Mouse (Mus musculus) cerebellum, adult (tissue): ENCODE measurements at regions not wholly inside any gene's neighbourhood (a gene's known extent, or its start where the extent isn't known, plus 50 kb on each side); places are given as distances from the start of the nearest gene placed in this dataset.

Source experiments
- ATAC-seq: cut with Nextera tagmentation; 2 replicates; pipeline ENCODE4 v1.9.2; 2017; ENCODE audit warnings: mild to moderate bottlenecking, moderate library complexity, mixed read lengths; ENCODE audit not compliant: insufficient number of reproducible peaks, low FRiP score, low TSS enrichment

- ATAC-seq, result no peak
Measured at GRCm38 (mm10) chr17:84880946-84881345, 75.6 kb upstream of the Ppm1b start.

DNA sequence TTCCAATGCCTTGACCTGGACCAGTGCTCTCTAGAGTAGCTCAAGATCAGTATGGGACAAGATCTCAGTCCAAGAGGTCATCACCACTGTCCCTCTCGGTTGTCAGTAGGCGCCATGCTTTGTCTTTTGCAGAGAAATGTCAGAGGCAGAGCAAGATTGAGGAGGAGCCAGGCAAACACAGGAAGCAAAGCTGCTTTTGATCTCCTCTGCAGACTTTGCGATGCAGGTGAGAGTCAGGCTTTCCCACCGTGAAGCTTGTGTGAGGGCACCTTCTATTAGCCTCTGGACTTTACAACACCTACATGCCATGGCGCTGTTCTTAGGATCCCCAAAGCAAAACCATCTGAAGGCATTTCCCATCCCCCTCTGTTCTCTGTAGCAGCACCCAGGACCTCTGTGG lies 68.0 kb upstream of the Ppm1b start:
- ATAC-seq, result no peak

DNA sequence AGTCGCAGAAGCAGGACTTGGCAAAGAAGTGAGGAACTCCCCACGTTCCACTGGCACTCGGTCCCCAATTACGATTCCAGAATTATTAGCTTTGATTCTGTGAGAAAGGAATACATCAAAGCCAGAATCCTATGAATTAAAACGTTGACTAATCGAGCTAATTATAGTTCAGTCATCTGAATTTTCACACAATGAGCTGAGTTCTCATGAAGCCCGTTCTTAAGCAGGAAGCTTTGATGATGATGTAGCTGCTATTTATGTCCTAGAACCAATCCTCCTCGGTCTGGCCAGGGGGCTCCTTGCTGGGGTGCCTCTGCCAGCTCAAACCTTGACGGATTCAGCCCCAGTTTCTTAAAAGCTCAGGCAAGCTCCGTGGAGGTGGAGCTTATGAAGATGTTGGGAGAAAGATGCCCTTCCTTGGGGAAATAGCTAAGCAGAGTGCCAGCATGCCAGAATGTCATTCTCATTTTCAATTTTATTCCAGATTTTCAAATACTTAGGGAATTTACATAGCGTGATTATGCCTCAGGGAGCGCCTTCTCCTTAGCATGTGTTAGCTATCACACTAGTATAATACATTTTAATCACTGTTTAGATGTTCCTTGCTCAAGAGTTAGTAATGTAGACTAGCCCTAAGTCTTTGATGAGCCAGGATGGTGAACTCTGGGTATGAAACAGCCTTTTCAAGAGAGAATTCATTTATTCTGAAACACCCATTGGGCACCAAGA lies 65.5 kb upstream of the Ppm1b start:
- no peak for ATAC-seq

DNA sequence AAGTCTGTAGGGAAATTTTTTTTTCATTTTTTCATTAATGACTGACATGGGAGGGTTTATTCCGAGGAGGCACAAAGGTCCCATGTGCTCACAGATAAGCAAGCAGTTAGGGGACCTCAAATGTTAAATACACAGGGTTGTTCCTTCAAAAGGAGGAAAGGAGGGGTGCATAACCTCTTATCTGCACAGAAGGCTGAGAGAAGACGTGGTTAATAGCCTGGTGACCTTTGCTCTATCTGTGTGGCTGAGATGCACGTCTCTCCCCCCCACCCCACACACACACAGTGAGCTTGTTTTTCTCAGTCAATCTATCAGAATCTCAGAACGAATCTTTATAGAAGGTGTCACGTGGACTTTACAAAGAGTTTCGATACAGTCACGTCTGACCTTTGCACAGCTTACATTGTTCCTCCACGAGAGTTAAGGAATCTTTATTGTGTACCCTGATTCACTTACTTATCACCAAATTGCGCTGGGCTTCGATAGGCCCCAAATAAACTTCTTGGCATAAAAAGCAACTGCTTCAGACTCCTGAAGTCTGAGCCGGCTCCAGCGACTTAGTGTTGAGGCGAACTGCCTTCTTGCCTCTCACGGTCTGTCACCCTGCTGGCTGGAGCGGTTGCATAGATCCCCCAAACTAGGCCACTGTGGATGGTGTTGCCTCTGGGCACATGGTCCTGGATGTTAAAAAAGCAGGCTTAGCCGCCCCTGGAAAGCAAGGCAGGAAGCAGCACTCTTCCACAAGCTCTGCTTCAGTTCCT lies 63.1 kb upstream of the Ppm1b start:
- no peak for ATAC-seq

- ATAC-seq, result no peak
Measured at GRCm38 (mm10) chr17:84895526-84895925, 61.0 kb upstream of the Ppm1b start.

DNA sequence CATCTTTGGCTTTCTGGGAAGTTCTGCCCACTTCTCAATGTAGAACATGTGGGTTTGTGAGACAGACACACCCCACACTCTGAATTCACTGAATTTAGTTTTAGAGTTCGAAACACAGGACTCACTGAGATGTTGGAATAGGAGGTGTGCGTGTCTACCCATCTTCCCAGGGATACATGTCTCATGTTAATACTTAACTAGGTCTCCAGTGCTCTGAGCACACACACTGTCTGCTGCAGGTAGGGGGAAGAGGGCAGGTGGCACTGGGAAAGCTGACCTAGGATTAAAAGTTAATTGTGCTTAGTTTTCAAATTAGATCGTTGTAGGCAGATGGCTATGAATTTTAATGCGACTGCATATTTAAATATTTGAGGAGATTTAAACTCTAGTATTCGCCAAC lies 60.0 kb upstream of the Ppm1b start:
- no peak for ATAC-seq

- ATAC-seq, result no peak
Measured at GRCm38 (mm10) chr17:84898407-84898806, 58.1 kb upstream of the Ppm1b start.

DNA sequence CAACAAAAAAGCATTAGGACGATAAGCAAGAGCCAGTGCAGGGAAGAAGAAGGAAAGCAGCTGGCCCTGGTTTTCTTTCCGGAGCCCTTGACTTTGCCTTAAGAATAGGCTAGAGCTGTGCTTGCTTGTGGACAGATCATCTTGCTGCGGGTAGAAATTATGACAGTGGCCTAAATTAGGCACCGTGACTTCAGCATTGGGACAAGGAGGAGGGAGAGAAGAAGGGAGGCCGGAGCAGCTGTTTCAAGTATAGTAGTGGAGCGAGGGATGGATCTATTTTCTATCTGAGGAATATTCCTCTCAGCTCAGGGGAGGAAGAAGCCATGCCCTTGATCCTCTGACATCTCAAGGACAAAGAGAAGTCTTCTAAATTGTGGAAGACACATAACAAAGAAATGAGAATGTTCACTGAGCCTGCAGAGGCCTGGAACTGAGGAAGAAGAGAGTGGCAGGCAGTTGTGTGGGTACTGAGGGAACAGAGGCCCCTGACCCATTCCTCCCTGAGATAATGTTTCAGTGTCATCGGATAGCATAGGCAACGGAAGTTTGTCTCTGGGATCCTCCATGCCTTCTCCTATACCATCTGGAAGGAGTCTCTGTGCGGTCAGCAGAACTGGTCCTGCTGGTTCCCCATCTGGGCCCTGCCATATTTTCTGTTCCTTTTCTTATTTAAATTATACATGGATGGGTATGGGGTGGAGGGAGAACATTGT lies 52.8 kb upstream of the Ppm1b start:
- ATAC-seq, result no peak; the same call in 1 of the 2 replicates
